Mouse (Mus musculus): ENCODE measurements around the gene Grin2d. TPM values are rescaled to one million over a fixed set of nuclear protein-coding genes. Genes with fewer than 3 reads are reported as not detected.

Gene Grin2d
- polyA plus RNA-seq, 1 experiment: 0.02 TPM

DNA sequence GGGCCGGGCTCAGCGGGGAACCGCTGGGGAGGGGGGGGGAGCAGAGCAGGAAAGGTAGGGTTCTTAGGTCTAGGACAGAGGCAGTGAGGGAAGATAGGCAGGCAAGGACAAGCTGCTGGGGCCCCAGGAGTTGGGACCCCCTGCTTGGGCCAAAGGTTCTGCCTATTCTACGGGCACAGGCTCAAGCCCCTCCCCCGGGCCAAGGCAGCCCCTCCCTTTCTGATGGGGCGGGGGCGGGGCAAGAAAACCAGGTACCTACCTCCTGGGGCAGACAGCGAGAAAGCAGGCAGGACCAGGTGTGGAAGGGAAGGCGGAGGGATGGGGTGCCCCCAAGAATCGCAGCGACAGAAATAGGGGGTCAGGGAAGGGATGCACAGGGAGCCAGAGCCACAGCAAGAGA is 69.7 kb downstream of the Grin2d start:
- TF ChIP-seq GATA1 (IDR thresholded peaks at IDR 0.05; ENCODE audit: low read length): no peak

- TF ChIP-seq GATA1 (IDR thresholded peaks at IDR 0.05; ENCODE audit: low read length): no peak
These were observed 72.2 kb downstream of the Grin2d start for GRCm38 (mm10) chr7:45805941-45806340.

DNA sequence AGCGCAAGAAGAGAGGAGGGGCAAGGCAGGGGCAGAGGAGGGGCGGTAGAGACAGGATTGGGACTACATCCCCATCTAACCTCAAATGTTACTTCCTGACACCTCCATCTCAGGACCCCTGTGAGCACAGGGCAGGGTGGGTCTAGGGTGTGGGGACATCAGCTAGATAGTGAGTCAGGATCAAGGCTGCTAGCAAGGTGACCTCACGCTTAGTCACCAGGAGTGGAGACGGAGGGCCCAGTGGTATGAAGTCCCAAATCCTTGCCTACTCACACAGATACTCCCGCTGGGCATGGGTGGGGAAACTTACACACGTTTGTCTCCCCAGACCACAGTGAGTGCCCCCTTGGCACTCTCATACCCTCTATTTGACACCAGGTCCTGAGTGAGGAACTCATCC is 75.6 kb downstream of the Grin2d start:
- no peak for TF ChIP-seq GATA1 (IDR thresholded peaks at IDR 0.05; ENCODE audit: low read length)

- no peak for TF ChIP-seq GATA1 (IDR thresholded peaks at IDR 0.05; ENCODE audit: low read length)
These were observed 76.8 kb downstream of the Grin2d start for GRCm38 (mm10) chr7:45801348-45801747.

DNA sequence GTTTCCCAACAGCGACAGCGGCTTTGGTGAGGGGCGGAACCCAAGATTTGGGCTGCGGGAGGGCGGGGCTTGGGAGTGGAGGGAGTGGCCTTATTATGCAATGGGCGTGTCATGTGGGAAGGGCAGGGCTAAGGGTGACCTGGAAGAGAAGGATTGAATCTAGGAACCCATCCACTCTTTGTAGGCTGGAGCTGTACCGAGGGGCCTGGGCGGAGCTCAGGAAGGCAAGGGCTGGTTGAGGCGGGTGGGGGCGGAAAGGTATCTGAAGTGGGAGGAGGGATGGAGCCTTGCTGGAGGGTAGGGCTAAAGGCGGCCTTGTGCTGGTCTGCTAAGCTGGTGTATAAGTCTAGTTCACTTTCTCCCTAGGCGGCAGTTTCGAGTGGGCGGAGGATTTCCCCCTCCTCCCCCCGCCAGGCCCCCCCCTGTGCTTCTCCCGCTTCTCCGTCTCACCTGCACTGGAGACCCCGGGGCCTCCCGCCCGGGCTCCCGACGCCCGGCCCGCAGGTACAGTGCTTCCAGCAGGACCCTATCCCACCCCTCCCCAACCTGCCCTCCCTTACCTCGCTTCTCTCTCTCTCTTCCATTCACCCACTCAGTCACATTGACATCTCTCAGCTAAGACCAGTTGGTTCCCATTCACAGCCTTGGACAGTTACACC is 77.5 kb downstream of the Grin2d start:
- no peak for TF ChIP-seq GATA1 (IDR thresholded peaks at IDR 0.05; ENCODE audit: low read length)

GRCm38 (mm10) chr7:45800001-45800400 is 78.2 kb downstream of the Grin2d start:
- TF ChIP-seq GATA1 (IDR thresholded peaks at IDR 0.05; ENCODE audit: low read length): no peak

GRCm38 (mm10) chr7:45798931-45799330 is 79.2 kb downstream of the Grin2d start:
- no peak for TF ChIP-seq GATA1 (IDR thresholded peaks at IDR 0.05; ENCODE audit: low read length)

GRCm38 (mm10) chr7:45798511-45798836 is 79.7 kb downstream of the Grin2d start:
- TF ChIP-seq GATA1 (IDR thresholded peaks at IDR 0.05; ENCODE audit: low read length): no peak

DNA sequence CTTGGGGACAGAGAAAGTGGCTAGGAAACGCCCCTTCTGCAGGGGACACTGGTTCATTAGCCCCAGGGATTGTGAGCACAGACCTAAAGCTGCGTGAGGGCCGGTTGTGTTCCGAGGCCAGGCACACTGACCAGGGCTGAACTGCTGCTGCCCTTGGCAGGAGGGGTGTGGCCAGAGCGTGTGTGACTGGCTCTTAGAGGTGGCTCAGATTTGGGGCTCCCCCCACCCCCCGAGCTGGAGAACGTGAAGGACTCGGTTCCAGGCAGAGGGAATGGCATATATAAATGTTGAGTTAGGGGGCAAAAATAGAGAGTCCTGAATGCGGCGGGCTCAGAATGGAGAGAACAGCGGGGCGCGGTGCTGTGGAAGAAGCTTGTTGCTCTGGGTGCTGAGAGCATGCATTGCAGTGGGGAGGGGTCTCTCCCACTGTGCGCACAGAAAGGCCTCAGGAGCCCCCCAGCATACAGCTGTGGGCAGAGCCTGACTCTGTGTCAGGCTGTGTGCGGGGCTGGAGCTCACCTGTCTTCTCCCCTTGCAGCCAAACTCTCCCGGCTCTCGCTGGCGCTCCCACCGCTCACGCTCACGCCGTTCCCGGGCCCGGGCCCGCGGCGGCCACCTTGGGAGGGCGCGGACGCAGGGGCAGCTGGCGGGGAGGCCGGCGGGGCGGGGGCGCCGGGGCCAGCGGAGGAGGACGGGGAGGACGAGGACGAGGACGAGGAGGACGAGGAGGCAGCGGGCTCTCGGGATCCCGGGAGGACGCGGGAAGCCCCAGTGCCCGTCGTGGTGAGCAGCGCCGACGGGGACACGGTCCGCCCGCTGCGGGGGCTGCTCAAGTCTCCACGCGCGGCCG is 80.3 kb downstream of the Grin2d start:
- TF ChIP-seq GATA1 (IDR thresholded peaks at IDR 0.05; ENCODE audit: low read length): no peak

GRCm38 (mm10) chr7:45796950-45797349 is 81.2 kb downstream of the Grin2d start:
- TF ChIP-seq GATA1 (IDR thresholded peaks at IDR 0.05; ENCODE audit: low read length): no peak

DNA sequence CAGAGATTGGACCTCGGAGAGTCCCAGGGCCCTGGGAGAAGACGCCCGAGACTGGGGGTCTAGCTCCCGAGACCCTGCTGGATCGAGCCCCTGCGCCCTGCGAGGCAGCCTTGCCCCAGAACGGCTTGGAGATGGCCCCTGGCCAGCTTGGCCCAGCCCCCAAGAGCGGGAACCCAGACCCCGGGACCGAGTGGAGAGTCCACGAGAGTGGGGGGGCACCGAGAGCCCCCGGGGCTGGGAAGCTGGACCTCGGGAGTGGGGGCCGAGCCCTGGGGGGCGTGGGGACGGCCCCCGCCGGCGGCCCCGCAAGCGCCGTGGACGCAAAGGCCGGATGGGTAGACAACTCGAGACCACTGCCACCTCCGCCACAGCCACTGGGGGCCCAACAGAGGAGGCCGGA is 83.2 kb downstream of the Grin2d start:
- TF ChIP-seq GATA1 (IDR thresholded peaks at IDR 0.05; ENCODE audit: low read length): no peak

DNA sequence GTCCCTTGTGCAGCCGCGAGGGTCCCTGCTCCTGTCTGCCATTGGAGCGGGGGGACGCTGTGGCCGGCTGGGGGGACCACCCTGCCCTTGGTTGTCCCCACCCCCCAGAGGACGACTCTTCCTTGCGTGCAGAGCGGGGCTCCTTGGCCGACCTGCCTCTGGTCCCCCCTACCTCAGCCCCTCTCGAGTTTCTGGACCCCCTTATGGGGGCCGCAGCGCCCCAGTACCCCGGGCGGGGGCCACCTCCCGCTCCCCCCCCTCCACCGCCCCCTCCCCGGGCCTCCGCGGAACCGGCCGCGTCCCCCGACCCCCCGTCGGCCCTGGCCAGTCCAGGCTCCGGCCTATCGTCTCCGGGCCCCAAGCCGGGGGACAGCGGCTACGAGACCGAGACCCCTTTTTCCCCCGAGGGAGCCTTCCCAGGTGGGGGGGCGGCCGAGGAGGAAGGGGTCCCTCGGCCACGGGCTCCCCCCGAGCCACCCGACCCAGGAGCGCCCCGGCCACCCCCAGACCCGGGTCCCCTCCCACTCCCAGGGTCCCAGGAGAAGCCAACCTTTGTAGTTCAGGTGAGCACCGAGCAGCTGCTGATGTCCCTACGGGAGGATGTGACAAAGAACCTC is 84.1 kb downstream of the Grin2d start:
- no peak for TF ChIP-seq GATA1 (IDR thresholded peaks at IDR 0.05; ENCODE audit: low read length)

DNA sequence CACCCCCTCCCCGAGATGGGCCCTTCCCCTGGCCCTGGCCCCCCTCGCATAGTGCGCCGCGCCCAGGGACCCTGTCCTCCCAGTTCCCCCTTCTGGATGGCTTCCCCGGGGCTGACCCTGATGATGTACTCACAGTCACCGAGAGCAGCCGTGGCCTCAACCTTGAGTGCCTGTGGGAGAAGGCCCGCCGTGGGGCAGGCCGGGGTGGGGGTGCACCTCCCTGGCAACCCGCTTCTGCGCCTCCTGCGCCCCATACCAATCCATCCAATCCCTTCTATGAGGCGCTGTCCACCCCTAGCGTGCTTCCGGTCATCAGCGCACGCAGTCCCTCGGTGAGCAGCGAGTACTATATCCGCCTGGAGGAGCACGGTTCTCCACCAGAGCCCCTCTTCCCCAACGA is 84.9 kb downstream of the Grin2d start:
- no peak for TF ChIP-seq GATA1 (IDR thresholded peaks at IDR 0.05; ENCODE audit: low read length)

GRCm38 (mm10) chr7:45791756-45792490 is 86.3 kb downstream of the Grin2d start:
- no peak for TF ChIP-seq GATA1 (IDR thresholded peaks at IDR 0.05; ENCODE audit: low read length)

GRCm38 (mm10) chr7:45790721-45791120 is 87.5 kb downstream of the Grin2d start:
- TF ChIP-seq GATA1 (IDR thresholded peaks at IDR 0.05; ENCODE audit: low read length): no peak

DNA sequence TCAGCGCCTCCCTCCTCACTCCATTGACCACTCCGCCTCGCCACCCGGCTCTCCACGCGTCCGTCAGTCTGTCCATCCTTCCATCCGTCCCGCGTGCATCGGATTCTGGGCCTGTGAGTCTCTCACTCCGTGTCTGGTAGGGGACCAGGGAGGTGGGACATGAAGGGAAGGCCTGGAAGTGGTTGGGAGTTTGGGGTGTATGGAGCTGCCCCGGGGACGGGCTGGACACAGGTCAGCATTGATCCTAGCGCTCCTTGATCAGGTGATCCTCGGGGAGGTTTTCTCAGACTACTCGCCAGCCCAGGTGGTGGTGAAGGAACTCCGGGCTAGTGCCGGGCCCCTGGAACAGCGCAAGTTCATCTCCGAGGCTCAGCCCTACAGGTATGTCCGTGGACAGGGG is 90.5 kb downstream of the Grin2d start:
- TF ChIP-seq GATA1 (IDR thresholded peaks at IDR 0.05; ENCODE audit: low read length): no peak

Data from G1E-ER4 (cell line).